Mouse (Mus musculus) bone marrow macrophage, adult 2 months (primary cell): ENCODE results near the gene Snx1. TPM values are rescaled to one million over a fixed set of nuclear protein-coding genes. Genes with fewer than 3 reads are reported as not detected.

Experiments
- H3K27ac ChIP-seq: 2 replicates; pipeline ENCODE4 v1.5.1; 2012; ENCODE audit warnings: low read depth, low read length; ENCODE audit not compliant: insufficient read depth
- H3K4me1 ChIP-seq: 2 replicates; pipeline ENCODE4 v1.6.1; 2012; ENCODE audit warnings: low read length; ENCODE audit not compliant: control insufficient read depth, insufficient read depth
- H3K4me3 ChIP-seq: 2 replicates; pipeline ENCODE4 v1.5.1; 2012; ENCODE audit warnings: mild to moderate bottlenecking, low read length, moderate library complexity; ENCODE audit not compliant: insufficient read depth
- CTCF ChIP-seq: IDR thresholded peaks from 2 replicates; pipeline ENCODE4 v1.5.1; 2012; ENCODE audit warnings: low read depth, mild to moderate bottlenecking, low read length, moderate library complexity
- POLR2A ChIP-seq: IDR thresholded peaks from 2 replicates; pipeline ENCODE4 v1.6.1; 2012; ENCODE audit warnings: mild to moderate bottlenecking, low read depth, low read length, borderline replicate concordance
- polyA plus RNA-seq: library from polyadenylated mRNA; stranded (reverse); fragments of >200 nt; gene quantifications from 2 replicates; pipeline ENCODE4 v1.2.4, GENCODE M21; 2012; ENCODE audit not compliant: missing spikeins, insufficient read depth, insufficient read length

The Snx1 gene
- polyA plus RNA-seq, 1 experiment = 141 TPM

DNA sequence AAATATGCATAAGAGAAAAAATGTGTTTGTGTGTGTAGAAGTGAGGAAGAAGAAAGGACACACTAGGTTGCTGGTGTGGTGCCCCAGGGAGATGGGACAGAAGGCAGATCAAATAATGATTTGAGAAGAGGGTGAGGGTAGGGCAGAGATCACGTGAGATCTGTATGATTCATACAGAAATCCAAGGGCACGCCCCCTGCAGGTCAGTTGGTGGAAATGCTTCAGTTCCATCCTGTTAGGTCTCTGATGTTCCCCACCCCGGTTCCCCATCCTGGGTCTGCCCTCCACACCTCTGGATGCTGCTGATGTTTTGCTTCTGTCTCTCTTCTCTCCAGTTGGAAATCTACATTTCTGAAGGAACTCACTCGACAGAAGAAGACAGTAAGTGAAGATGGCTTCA is 9.6 kb upstream of the Snx1 start:
- TF ChIP-seq CTCF (peak; percentile 54; the same call in 1 of the 2 replicates), POLR2A (no peak)
- Histone ChIP-seq H3K4me3 (no peak overlapping the region), H3K4me1 (peaks cover 23% of the 10 kb centered on the region), H3K27ac (no peak overlapping the region)

DNA sequence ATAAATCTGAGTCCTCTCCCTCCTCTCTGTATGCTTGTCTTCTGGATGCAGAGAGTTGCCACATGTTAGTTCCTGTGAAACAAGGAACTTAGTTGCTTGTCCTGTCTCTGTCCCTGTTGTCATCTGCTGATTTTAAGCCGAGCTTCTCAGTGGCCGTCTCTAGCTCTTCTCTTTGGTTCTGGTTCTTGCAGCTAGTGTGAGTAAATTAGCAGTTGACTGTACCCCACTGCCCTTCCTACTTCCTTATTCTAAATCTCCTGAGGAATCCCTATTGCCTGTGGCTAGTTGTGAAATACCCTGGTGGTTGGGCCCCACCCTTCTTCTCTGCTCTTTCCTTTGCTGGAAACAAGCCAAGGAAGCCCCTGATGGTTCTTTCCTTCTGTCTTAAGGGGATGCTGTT is 5.1 kb upstream of the Snx1 start:
- peak overlapping the region; percentile 74 for H3K27ac ChIP-seq
- TF ChIP-seq POLR2A (no peak), CTCF (no peak)
- peaks cover 48% of the 10 kb centered on the region for H3K4me1 ChIP-seq
- no peak overlapping the region for H3K4me3 ChIP-seq

DNA sequence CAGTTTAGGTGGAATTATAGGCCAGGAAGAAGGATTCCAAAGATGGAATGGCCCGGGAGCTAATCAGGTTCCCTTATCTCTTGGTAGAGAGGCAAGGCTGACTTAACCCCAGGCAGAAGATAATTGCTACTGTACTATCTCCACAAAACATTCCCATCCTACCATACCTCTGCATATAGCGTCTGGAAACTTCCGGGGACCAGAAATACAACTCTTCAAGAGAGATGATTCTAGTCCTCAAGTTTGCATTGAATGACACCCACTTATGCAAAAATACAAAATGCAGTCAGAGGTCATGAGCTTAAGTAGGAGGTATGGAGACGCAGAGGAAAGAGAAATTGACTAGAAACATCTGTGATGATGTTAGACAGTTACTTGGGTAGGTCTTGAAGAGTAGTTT is 1.5 kb upstream of the Snx1 start:
- TF ChIP-seq POLR2A = no peak
- TF ChIP-seq CTCF = no peak
- Histone ChIP-seq H3K27ac (no peak overlapping the region), H3K4me1 (peaks cover 40% of the 10 kb centered on the region), H3K4me3 (peak overlapping the region; percentile 69)

- H3K4me3 ChIP-seq = peak overlapping the region; percentile 69
- H3K27ac ChIP-seq = peak overlapping the region; percentile 83
- no peak for TF ChIP-seq CTCF
- no peak for TF ChIP-seq POLR2A
- H3K4me1 ChIP-seq = peaks cover 42% of the 10 kb centered on the region
Observed at GRCm38 (mm10) chr9:66127193-66127546, 783 bp upstream of the Snx1 start.

GRCm38 (mm10) chr9:66125543-66126455 is 588 bp downstream of the Snx1 start:
- TF ChIP-seq CTCF (no peak), POLR2A (no peak)
- peak overlapping the region; percentile 59 for H3K4me3 ChIP-seq
- H3K4me1 ChIP-seq = peaks cover 38% of the 10 kb centered on the region
- H3K27ac ChIP-seq = peak overlapping the region; percentile 81

GRCm38 (mm10) chr9:66124681-66125542 is 1.5 kb downstream of the Snx1 start:
- Histone ChIP-seq H3K27ac (peak overlapping the region; percentile 81), H3K4me3 (peak overlapping the region; percentile 98), H3K4me1 (peaks cover 39% of the 10 kb centered on the region)
- no peak for TF ChIP-seq POLR2A

DNA sequence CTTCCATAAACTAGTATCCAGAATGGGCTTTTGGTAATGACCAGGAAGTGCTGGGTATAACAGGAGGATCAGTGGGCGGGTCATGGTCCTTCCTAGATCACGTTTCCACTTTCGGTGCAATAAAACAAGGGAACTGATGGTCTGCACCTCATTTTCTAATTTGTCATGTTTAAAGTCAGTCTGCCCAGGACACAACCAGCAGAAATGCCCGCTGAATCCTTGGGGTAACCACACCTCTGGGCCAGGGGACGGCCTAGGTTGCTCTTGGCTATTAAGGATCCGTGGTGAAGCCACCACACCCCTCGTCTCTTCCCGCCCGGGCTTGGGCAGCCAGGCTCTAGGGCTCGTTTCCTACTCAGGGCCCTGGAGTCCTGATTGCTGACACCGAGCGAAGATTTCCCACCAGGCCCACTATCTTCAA is 2.3 kb downstream of the Snx1 start:
- Histone ChIP-seq H3K4me3 (peak overlapping the region; percentile 98), H3K27ac (peak overlapping the region; percentile 66), H3K4me1 (peaks cover 35% of the 10 kb centered on the region)
- TF ChIP-seq CTCF = no peak
- TF ChIP-seq POLR2A = no peak

DNA sequence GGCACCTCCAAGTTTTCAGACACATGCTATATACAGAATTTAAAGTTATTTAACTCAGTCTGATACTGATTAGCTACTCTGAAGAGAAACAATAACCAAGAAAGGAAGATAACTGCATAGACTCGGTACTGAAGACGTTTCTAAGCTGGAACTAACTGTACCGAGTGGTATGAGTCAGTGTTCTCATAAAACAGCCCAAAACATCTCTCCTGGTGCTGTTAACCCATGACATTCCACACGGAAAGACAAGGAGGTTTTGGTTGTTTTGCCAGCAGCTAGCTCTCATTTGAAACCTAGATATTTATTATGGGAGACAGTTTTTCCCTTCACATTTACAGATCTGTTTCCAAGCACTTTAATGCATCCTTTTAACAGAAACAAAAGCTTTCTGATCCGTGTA is 2.7 kb downstream of the Snx1 start:
- Histone ChIP-seq H3K27ac (peak overlapping the region; percentile 62), H3K4me3 (peak overlapping the region; percentile 98), H3K4me1 (peaks cover 39% of the 10 kb centered on the region)
- TF ChIP-seq POLR2A (no peak), CTCF (no peak)

DNA sequence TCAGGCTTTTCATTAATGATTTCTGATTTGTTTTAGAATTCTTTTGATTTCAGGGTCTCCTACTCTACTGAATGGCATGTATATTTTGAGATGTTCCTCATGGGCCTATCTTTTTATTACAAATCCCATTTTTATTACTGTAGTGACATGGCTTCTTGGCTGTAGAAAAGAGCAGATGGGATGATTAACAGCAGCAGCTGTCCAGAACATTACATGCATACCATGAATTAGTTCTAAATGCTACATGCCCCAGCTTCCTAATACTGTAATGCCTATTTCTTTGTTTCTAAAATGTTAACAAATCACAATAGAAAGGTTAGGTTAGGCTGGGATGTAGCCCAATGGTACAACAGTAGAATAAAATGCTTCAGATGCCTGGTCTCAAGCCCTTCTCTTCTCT is 5.0 kb downstream of the Snx1 start:
- Histone ChIP-seq H3K4me3 (no peak overlapping the region), H3K4me1 (peaks cover 50% of the 10 kb centered on the region), H3K27ac (no peak overlapping the region)
- TF ChIP-seq POLR2A = no peak
- TF ChIP-seq CTCF = no peak

DNA sequence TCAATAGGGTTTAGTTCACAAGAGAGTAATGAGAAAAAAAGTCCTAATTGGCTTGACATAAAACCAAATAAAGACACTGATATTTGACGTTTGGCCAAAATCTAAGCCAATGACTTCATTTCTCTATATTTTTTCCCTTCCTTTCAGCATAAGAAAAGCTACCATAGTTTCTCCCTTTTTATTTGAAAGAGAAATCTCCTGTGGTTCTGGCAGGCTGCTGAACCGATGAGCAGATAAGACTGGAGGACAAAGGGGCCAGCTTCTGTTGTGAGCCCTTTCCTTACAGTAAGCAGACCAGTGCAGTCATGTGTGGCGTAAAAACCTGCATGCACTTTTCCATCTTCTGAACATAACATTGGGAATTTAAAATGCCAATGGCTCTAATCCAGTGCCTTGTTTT is 5.4 kb downstream of the Snx1 start:
- H3K4me3 ChIP-seq = no peak overlapping the region
- H3K4me1 ChIP-seq = peaks cover 52% of the 10 kb centered on the region
- H3K27ac ChIP-seq = no peak overlapping the region
- no peak for TF ChIP-seq CTCF
- no peak for TF ChIP-seq POLR2A
